Mouse (Mus musculus) stomach, postnatal 0 days (tissue): Measurements from ENCODE around the gene Gbp8.

Source experiments
- CTCF ChIP-seq: IDR thresholded peaks from 2 replicates; pipeline ENCODE4 v1.5.1; 2016; ENCODE audit warnings: antibody characterized with exemption, low read depth, mild to moderate bottlenecking, moderate library complexity
- EP300 ChIP-seq: optimal IDR thresholded peaks from 2 replicates; pipeline ENCODE3; 2016; ENCODE audit warnings: antibody characterized with exemption

DNA sequence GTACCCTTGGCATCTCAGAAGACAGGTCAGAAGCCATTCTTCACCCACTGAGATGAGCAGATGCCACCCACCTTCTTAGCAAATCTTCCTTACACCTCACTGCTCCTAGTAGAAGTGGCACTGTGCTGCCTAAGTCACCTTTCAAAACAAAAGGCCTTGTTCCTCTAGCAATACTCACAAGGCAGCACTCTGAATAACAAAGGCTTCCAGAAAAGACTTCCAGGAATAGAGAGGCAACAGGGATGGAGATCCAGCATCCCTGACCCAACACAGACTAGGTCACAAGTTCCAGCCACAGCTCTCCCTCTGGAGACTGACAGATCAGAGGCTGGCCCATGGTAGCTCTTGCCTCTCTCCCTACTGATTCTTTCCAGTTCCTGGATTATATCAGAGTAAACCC, 42.1 kb upstream of the Gbp8 start:
- no peak for TF ChIP-seq CTCF
- no peak for TF ChIP-seq EP300
